Mouse (Mus musculus) heart, adult 2 months (tissue): ENCODE measurements at regions not wholly inside any gene's neighbourhood (a gene's known extent, or its start where the extent isn't known, plus 50 kb on each side); places are given as distances from the start of the nearest gene placed in this dataset.

ENCODE experiments used
- DNase-seq, 2 experiments: peaks; one replicate each; pipeline ENCODE4 v3.0.0; 2021
- H3K27ac ChIP-seq: fragments of 200-600 bp; 2 replicates; pipeline ENCODE4 v1.8.1; 2022
- H3K27me3 ChIP-seq: fragments of 200-500 bp; 2 replicates; pipeline ENCODE4 v1.6.1; 2012; ENCODE audit warnings: mild to moderate bottlenecking, low read length, inconsistent platforms, mixed read lengths; ENCODE audit not compliant: control insufficient read depth, insufficient read depth
- H3K36me3 ChIP-seq: fragments of 200-500 bp; 2 replicates; pipeline ENCODE4 v1.6.1; 2012; ENCODE audit warnings: low read length, inconsistent platforms; ENCODE audit not compliant: control insufficient read depth, insufficient read depth
- H3K4me1 ChIP-seq: fragments of 200-500 bp; 2 replicates; pipeline ENCODE4 v1.6.1; 2011; ENCODE audit warnings: low read length; ENCODE audit not compliant: control insufficient read depth, insufficient read depth
- H3K4me3 ChIP-seq: fragments of 200-600 bp; 2 replicates; pipeline ENCODE4 v1.8.1; 2022
- H3K79me2 ChIP-seq: fragments of 200-500 bp; replicated peaks from 2 replicates; pipeline ENCODE4 v1.6.1; 2012; ENCODE audit warnings: mild to moderate bottlenecking, inconsistent platforms, low read length, moderate library complexity, mixed read lengths; ENCODE audit not compliant: control insufficient read depth, insufficient read depth
- H3K9ac ChIP-seq: fragments of 200-500 bp; 2 replicates; pipeline ENCODE4 v1.6.1; 2012; ENCODE audit warnings: low read depth, mild to moderate bottlenecking, control low read depth, inconsistent platforms, low read length, mixed read lengths
- CTCF ChIP-seq: fragments of 200-600 bp; IDR thresholded peaks from 2 replicates; pipeline ENCODE4 v1.8.1; 2022; ENCODE audit warnings: antibody characterized with exemption, mild to moderate bottlenecking, moderate library complexity
- EP300 ChIP-seq: fragments of 200-500 bp; IDR thresholded peaks from 2 replicates; pipeline ENCODE4 v1.6.1; 2011; ENCODE audit warnings: low read depth, low read length, control low read depth; ENCODE audit not compliant: insufficient read depth
- POLR2A ChIP-seq: fragments of 200-500 bp; IDR thresholded peaks from 2 replicates; pipeline ENCODE4 v1.6.1; 2011; ENCODE audit warnings: mild to moderate bottlenecking, low read depth, low read length, control low read depth; ENCODE audit not compliant: insufficient read depth
- WGBS: fragments of 180-500 bp; shearing (Covaris S2); methylation state at CpG from one replicate; pipeline ENCODE4 v1.1.7; 2018; 5-methylcytosine and 5-hydroxymethylcytosine counted together
- intact Hi-C: fragments of 180-260 bp; cut with DNase I; formaldehyde crosslinking; loops from one replicate; pipeline ENCODE4 v1.15.1; 2025

GRCm38 (mm10) chr4:23567827-23568226, 928.4 kb upstream of the Mms22l start:
- Histone ChIP-seq H3K79me2 (no peaks in the 10 kb centered on the region), H3K4me3 (no peak overlapping the region), H3K27ac (no peak overlapping the region), H3K4me1 (no peaks in the 10 kb centered on the region), H3K9ac (no peak overlapping the region), H3K27me3 (no peaks in the 10 kb centered on the region), H3K36me3 (no peaks in the 10 kb centered on the region)
- 31% methylated on average over 1 of the region's 1 CpGs for WGBS
- intact Hi-C loops, result loop anchor here (5.0 kb wide), 1 partner anchor 1091 kb away; no protein-coding TSS in a partner anchor
- TF ChIP-seq POLR2A, result no peak
- TF ChIP-seq CTCF, result peak; percentile 44
- DNase-seq, result no peak

DNA sequence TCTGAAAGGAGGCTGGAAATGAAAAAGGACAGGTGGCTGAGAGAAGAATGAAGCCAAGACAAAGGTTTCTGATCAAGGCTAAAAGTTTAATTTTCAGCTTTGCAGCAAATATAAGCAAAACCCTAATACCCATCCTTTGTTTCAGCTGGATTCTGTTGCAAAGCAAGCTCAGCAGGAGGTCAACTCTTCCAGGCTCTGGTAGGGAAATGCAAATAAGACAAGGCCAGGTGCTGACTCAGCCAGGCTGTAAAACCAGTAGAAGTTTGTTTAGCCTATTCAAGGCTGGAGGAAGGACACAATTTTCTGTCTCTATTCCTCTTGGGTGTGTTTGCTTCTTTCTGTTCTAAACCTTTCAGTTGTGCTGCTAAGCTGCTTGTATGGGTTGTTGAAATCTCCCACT, 923.2 kb upstream of the Mms22l start:
- TF ChIP-seq POLR2A (no peak), EP300 (no peak), CTCF (no peak)
- Histone ChIP-seq H3K9ac (no peak overlapping the region), H3K4me3 (no peak overlapping the region), H3K27me3 (no peaks in the 10 kb centered on the region), H3K36me3 (no peaks in the 10 kb centered on the region), H3K4me1 (no peaks in the 10 kb centered on the region), H3K79me2 (no peaks in the 10 kb centered on the region), H3K27ac (no peak overlapping the region)
- DNase-seq, result no peak
- intact Hi-C loops, result no loop called here

DNA sequence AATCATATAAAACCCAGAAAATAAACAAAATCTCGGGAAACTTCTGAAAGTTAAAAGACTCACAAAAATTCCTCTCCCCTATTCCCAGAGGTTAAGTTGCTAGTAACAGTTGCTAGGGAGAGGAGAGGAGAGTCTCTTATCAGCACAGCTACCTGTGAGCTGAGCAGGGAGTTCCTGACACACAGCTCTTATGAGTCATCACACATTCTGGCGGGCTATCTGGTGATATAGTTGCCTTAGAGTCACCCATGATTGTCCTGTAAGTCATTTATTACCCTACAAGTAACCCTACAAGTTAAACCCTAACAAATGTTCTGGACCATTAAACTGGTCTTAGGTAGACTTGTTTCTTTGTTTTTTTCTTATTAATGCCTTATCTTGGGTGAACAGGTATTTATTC, 908.8 kb upstream of the Mms22l start:
- H3K4me3 ChIP-seq, result no peak overlapping the region
- intact Hi-C loops, result no loop called here
- no peaks in the 10 kb centered on the region for H3K27me3 ChIP-seq
- no peak for DNase-seq
- no peaks in the 10 kb centered on the region for H3K36me3 ChIP-seq
- TF ChIP-seq POLR2A (no peak), EP300 (no peak), CTCF (no peak)
- no peak overlapping the region for H3K27ac ChIP-seq
- 18% methylated on average over 2 of the region's 2 CpGs for WGBS
- H3K4me1 ChIP-seq, result no peaks in the 10 kb centered on the region
- H3K79me2 ChIP-seq, result no peaks in the 10 kb centered on the region
- no peak overlapping the region for H3K9ac ChIP-seq

- Histone ChIP-seq H3K27ac (no peak overlapping the region), H3K79me2 (no peaks in the 10 kb centered on the region), H3K4me1 (no peaks in the 10 kb centered on the region), H3K9ac (no peak overlapping the region), H3K36me3 (no peaks in the 10 kb centered on the region), H3K27me3 (no peaks in the 10 kb centered on the region), H3K4me3 (no peak overlapping the region)
- no peak for TF ChIP-seq EP300
- intact Hi-C loops, result no loop called here
- WGBS, result 53% methylated on average over 3 of the region's 3 CpGs
- DNase-seq, result no peak
Observed at GRCm38 (mm10) chr4:23590883-23591282, 905.4 kb upstream of the Mms22l start.

DNA sequence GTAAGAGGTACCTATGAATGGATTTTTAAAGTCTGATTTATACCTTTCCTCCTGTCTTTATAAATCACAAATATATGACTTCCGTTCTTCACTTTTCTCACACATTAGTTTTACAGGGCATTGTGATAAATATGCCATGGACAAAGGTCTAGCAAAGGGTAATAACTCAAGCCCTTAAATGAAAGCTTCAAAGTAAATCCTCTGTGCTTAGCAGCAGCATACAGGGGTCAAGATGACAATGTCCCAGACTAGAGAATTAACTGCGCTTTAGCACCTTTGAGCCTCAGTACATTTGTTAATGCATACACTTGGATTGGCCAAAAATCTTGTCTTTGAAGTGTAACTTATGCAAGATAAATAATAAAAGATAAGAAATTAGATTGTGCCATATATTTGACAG, 904.7 kb upstream of the Mms22l start:
- 94% methylated on average over 2 of the region's 2 CpGs for WGBS
- no peak overlapping the region for H3K9ac ChIP-seq

GRCm38 (mm10) chr4:23600070-23600469, 896.2 kb upstream of the Mms22l start:
- H3K27me3 ChIP-seq, result no peaks in the 10 kb centered on the region
- no peaks in the 10 kb centered on the region for H3K36me3 ChIP-seq
- no peak overlapping the region for H3K9ac ChIP-seq
- no peaks in the 10 kb centered on the region for H3K79me2 ChIP-seq
- no peak for DNase-seq
- intact Hi-C loops, result no loop called here
- no peak overlapping the region for H3K27ac ChIP-seq
- H3K4me3 ChIP-seq, result no peak overlapping the region
- WGBS, result 62% methylated on average over 2 of the region's 2 CpGs
- TF ChIP-seq EP300 (no peak), CTCF (no peak), POLR2A (no peak)
- H3K4me1 ChIP-seq, result no peaks in the 10 kb centered on the region

More for the DNA sequence above, 904.7 kb upstream of the Mms22l start:
- no peak overlapping the region for H3K27ac ChIP-seq
- no peaks in the 10 kb centered on the region for H3K79me2 ChIP-seq
- no peak for DNase-seq
- intact Hi-C loops, result no loop called here
- TF ChIP-seq EP300 (no peak), CTCF (no peak), POLR2A (no peak)
- H3K36me3 ChIP-seq, result no peaks in the 10 kb centered on the region
- H3K4me3 ChIP-seq, result no peak overlapping the region
- no peaks in the 10 kb centered on the region for H3K4me1 ChIP-seq
- no peaks in the 10 kb centered on the region for H3K27me3 ChIP-seq
